Mouse (Mus musculus) lung, embryonic 16.5 days (tissue): Measurements from ENCODE around the gene Auh. TPM values are rescaled to one million over a fixed set of nuclear protein-coding genes. Genes with fewer than 3 reads are reported as not detected.
A peak's percentile ranks its signal among the peaks of the same experiment; 100 is the strongest.

Source experiments
- ATAC-seq: fragments of 200-750 bp; cut with Nextera tagmentation; 2 replicates; pipeline ENCODE4 v1.8.0; 2017; ENCODE audit warnings: low read depth, mild to moderate bottlenecking, moderate library complexity
- H3K27ac ChIP-seq: fragments of 300-500 bp; sonication (generic); 2 replicates; pipeline ENCODE4 v1.5.1; 2014; ENCODE audit warnings: mild to moderate bottlenecking, control low read depth, low read length
- H3K27me3 ChIP-seq: fragments of 300-500 bp; sonication (generic); 2 replicates; pipeline ENCODE4 v1.6.1; 2014; ENCODE audit warnings: low read depth, low read length, mixed read lengths; ENCODE audit not compliant: control insufficient read depth, insufficient read depth
- H3K36me3 ChIP-seq: fragments of 300-500 bp; sonication (generic); 2 replicates; pipeline ENCODE4 v1.6.1; 2014; ENCODE audit warnings: low read length; ENCODE audit not compliant: control insufficient read depth, insufficient read depth
- H3K4me1 ChIP-seq: fragments of 300-500 bp; sonication (generic); replicated peaks from 2 replicates; pipeline ENCODE4 v1.6.1; 2014; ENCODE audit warnings: low read length, mixed read lengths; ENCODE audit not compliant: control insufficient read depth, insufficient read depth
- H3K4me2 ChIP-seq: fragments of 300-500 bp; sonication (generic); 2 replicates; pipeline ENCODE4 v1.6.1; 2014; ENCODE audit warnings: low read depth, low read length, control low read depth
- H3K4me3 ChIP-seq: fragments of 300-500 bp; sonication (generic); 2 replicates; pipeline ENCODE4 v1.5.1; 2014; ENCODE audit warnings: mild to moderate bottlenecking, low read length, control low read depth
- H3K9ac ChIP-seq: fragments of 300-500 bp; sonication (generic); 2 replicates; pipeline ENCODE4 v1.6.1; 2014; ENCODE audit warnings: low read length, control low read depth
- H3K9me3 ChIP-seq: fragments of 300-500 bp; sonication (generic); 2 replicates; pipeline ENCODE4 v1.6.1; 2016; ENCODE audit warnings: low read length; ENCODE audit not compliant: control insufficient read depth
- WGBS: fragments of 180-500 bp; shearing (Covaris S2); extraction: QIAGEN DNeasy Blood & Tissue Kit; methylation state at CpG from one replicate; pipeline ENCODE4 v1.1.7; 2014; 5-methylcytosine and 5-hydroxymethylcytosine counted together
- polyA plus RNA-seq: library from polyadenylated mRNA; unstranded; fragments of >200 nt; fragmentation: Nextera tagmentation; extraction: Ambion mirVana; gene quantifications from 2 replicates; pipeline ENCODE4 v1.2.1, GENCODE M21; 2015

Gene Auh
- polyA plus RNA-seq, 1 experiment from 2014 or later: 44.6 TPM

DNA sequence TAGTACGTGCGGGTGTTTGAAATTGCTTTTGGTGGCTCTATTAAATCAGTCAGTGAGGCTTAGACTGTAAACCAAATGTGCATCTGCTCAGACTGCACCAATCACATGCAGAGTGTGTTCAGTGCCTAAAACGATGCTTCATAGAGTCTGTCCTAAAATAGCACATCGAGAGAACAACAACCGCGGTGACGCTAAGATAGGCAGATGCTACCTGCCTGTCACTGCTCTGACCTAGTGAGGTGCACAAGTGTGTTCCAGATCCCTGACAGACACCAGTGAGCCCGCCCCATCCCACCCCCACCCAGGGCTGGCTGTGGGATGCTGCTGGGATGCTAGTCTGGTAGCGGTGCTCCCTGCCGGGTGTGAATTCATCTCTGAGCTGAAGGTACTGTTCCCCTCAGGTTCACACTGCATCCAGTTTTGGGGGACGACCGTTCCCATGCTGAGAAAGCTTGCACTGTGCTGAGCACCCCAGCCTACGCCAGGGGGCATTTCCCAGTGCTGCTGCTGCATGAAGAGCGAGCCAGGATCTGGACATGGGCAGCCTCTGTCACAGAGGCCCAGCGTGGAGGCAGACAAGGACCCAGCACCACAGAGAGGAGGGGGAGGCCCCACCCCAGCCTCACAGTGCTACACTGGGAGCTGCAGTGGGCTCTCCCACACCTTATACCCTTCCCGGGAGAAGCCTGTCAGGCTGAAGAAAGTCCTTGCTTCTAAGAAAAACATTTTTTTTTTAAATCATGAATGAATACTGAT, 70.2 kb downstream of the Auh start:
- no peak for ATAC-seq
- H3K4me1 ChIP-seq: peaks cover 7% of the 10 kb centered on the region; the same call in 1 of the 2 replicates
- H3K4me3 ChIP-seq: no peak overlapping the region
- no peaks in the 10 kb centered on the region for H3K9me3 ChIP-seq
- no peak overlapping the region for H3K9ac ChIP-seq
- H3K27me3 ChIP-seq: no peaks in the 10 kb centered on the region
- H3K36me3 ChIP-seq: no peaks in the 10 kb centered on the region
- 71% methylated on average over 16 of the region's 16 CpGs for WGBS
- no peak overlapping the region for H3K4me2 ChIP-seq
- no peak overlapping the region for H3K27ac ChIP-seq

DNA sequence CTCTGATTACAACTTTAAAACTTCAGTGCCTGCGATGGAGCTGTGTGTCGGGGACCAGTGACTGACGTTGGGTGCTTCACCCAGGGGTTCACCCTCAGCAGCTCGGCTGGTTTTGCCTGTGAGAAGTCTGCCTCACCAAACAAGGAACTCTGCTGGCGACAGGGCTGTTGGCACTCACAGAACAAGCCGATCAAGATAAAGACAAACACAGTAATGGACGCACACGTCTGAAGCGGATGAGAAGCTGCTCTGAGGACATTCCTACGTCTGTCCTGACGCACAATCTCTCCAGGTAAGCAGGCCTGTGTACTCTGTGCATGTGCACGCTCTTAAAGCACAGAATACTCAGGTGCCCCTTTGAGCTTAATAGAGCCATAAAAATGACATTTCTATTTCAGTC, 71.1 kb downstream of the Auh start:
- Histone ChIP-seq H3K4me2 (no peak overlapping the region), H3K27me3 (no peaks in the 10 kb centered on the region), H3K4me1 (peaks cover 7% of the 10 kb centered on the region; the same call in 1 of the 2 replicates), H3K9ac (no peak overlapping the region), H3K4me3 (no peak overlapping the region), H3K27ac (no peak overlapping the region), H3K36me3 (no peaks in the 10 kb centered on the region), H3K9me3 (no peaks in the 10 kb centered on the region)
- ATAC-seq: 0 out of 2 replicates have a peak, but pooled peaks have one; percentile 26
- 47% methylated on average over 12 of the region's 12 CpGs for WGBS

DNA sequence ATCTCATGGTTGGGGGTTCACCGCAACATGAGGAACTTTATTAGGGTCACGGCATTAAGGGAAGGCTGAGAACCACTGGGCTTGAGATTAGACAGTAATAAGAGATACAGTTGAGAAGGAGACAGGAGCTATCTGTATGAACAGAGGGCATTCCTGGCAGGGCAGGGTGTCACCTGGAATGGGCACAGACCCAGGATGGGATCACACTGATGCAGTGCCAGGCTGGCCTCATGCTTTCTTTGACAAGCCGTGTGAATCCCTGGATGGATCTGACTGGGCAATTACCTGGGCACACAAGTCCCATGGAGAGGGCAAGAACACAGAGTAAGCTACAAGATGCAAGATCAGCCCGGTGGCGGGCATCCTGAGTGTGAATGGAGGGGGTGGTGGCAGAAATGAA, 71.7 kb downstream of the Auh start:
- H3K36me3 ChIP-seq: no peaks in the 10 kb centered on the region
- H3K4me3 ChIP-seq: no peak overlapping the region
- no peak overlapping the region for H3K4me2 ChIP-seq
- no peaks in the 10 kb centered on the region for H3K27me3 ChIP-seq
- H3K9me3 ChIP-seq: no peaks in the 10 kb centered on the region
- WGBS: 88% methylated on average over 5 of the region's 5 CpGs
- no peak overlapping the region for H3K9ac ChIP-seq
- no peak overlapping the region for H3K27ac ChIP-seq
- ATAC-seq: no peak
- peaks cover 7% of the 10 kb centered on the region; the same call in 1 of the 2 replicates for H3K4me1 ChIP-seq

DNA sequence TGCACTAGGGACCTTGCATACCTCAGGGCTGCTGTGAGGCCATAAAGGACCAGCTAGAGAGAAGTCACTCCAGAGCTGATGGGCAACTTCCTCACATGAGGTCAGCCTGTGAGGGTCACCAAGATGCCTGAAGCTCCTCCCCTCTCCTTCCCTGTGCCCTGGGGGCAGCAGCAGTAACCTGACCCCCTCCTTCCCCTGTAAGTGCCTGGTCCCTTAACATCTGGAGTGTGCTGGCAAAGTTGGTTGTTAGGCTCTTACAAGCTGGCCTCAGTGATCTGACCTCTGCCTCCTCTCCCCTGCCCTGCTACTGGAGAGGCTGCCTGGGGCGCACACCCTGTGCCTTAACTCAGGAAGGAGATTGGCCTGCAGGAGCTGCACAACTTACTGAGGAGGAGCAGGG, 75.9 kb downstream of the Auh start:
- Histone ChIP-seq H3K27me3 (no peaks in the 10 kb centered on the region), H3K9ac (no peak overlapping the region), H3K9me3 (no peaks in the 10 kb centered on the region), H3K27ac (no peak overlapping the region), H3K4me1 (peaks cover 6% of the 10 kb centered on the region; the same call in 1 of the 2 replicates), H3K4me2 (no peak overlapping the region), H3K36me3 (no peaks in the 10 kb centered on the region), H3K4me3 (no peak overlapping the region)
- no peak for ATAC-seq
- 67% methylated on average over 1 of the region's 1 CpGs for WGBS

DNA sequence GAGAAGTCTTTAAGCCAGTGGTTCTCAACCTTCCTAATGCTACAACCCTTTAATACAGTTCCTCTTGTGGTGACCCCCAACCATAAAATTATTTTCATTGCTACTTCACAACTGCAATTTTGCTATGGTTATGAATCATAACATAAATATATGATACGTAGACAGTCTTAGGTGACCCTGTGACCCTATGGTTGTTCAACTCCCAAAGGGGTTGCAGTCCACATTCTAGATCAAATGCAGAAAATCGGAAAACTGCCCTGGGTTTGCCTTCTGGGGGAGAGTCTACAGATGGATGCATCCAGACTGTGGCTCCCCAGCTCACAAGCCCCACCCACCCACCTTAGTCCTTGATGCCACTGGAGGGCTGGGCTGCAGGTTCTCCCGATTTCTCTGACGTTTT, 77.6 kb downstream of the Auh start:
- H3K4me3 ChIP-seq: no peak overlapping the region
- ATAC-seq: no peak
- no peaks in the 10 kb centered on the region for H3K9me3 ChIP-seq
- no peaks in the 10 kb centered on the region for H3K36me3 ChIP-seq
- H3K27me3 ChIP-seq: no peaks in the 10 kb centered on the region
- WGBS: 64% methylated on average over 4 of the region's 4 CpGs
- H3K4me2 ChIP-seq: no peak overlapping the region
- H3K4me1 ChIP-seq: no peaks in the 10 kb centered on the region
- no peak overlapping the region for H3K9ac ChIP-seq
- no peak overlapping the region for H3K27ac ChIP-seq

DNA sequence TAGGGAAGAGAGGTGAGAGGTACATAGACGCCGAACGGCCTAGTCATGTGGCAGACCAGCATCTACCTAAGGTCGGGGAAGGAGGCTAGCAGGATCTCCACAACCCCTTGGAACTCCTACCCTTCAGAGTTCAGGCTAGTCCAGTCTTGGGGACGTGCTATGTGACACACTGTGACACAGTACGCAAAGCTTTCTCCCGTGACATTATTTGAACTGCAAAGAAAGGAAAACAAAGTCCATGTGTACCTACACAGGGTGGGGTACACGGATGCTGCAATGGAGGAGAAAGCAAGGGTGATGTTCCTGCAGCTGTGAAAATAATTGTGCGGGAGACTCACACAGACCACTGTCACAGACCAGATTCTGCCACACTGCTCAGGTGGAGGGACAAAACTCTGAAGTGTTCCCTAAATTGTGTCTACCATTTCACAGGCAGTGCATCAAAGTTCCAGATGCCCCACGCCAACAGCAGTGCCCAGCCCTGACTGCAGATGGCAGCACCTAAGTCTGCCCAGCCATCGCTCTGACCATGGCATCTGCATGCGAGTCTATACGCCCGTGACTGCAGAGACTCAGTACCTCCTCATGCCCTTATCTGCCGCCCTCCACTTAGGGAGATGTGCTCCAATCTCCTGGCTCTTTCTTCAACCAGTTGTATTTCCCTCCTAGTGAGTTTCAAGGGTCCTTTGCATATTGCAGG, 79.3 kb downstream of the Auh start:
- Histone ChIP-seq H3K4me3 (no peak overlapping the region), H3K27ac (no peak overlapping the region), H3K9ac (no peak overlapping the region), H3K27me3 (no peaks in the 10 kb centered on the region), H3K4me2 (no peak overlapping the region), H3K9me3 (no peaks in the 10 kb centered on the region), H3K36me3 (0 out of 2 replicates have a peak, but pooled peaks cover 2% of the 10 kb centered on the region), H3K4me1 (no peaks in the 10 kb centered on the region)
- WGBS: 73% methylated on average over 15 of the region's 15 CpGs
- no peak for ATAC-seq

DNA sequence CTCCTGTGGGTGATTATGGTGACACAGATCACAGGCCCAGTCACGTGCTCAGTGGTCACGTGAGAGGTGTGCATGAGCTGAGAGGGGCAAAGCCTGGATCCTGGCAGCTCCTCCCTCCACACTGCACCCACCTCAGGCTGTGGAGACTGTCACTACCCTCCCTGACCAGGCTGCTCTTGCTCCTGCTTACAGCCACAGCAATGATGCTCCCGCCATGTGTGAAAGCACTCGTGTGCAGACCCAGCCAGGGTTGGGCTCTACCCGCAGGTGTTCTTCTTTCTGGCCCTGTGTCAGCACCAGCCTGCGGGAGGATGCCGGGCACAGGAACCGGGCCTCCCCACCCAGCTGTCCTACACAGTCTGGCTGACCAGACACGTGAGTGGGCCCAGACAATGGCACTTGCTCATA, 80.1 kb downstream of the Auh start:
- H3K4me2 ChIP-seq: no peak overlapping the region
- ATAC-seq: no peak
- no peaks in the 10 kb centered on the region for H3K27me3 ChIP-seq
- H3K9me3 ChIP-seq: no peaks in the 10 kb centered on the region
- no peak overlapping the region for H3K9ac ChIP-seq
- H3K36me3 ChIP-seq: 0 out of 2 replicates have a peak, but pooled peaks cover 2% of the 10 kb centered on the region
- H3K27ac ChIP-seq: no peak overlapping the region
- H3K4me1 ChIP-seq: no peaks in the 10 kb centered on the region; the same call in 1 of the 2 replicates
- H3K4me3 ChIP-seq: no peak overlapping the region
- WGBS: 83% methylated on average over 9 of the region's 9 CpGs

DNA sequence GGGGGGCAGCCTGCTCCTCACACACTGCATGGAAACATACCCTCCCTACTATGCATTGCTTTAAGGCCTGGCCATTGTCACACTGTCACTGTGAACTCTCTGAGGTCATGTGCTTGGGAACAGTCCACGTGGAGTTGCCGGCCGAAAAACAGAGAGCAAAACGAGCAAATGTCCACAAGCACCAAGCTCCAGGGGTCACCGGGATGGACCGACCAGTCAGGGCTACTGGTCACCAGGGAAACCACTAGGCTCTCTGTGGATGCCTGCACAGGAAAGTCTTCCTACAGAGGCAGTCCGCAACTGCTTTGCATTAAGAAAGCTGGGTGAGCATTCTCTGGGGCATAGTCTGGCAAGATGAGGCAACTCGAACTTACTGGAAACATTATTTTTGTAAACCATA, 82.0 kb downstream of the Auh start:
- no peak overlapping the region for H3K27ac ChIP-seq
- 71% methylated on average over 8 of the region's 8 CpGs for WGBS
- no peaks in the 10 kb centered on the region for H3K27me3 ChIP-seq
- H3K4me2 ChIP-seq: no peak overlapping the region
- no peak for ATAC-seq
- no peak overlapping the region for H3K4me3 ChIP-seq
- peaks cover 13% of the 10 kb centered on the region for H3K4me1 ChIP-seq
- H3K9ac ChIP-seq: no peak overlapping the region
- no peaks in the 10 kb centered on the region for H3K9me3 ChIP-seq
- H3K36me3 ChIP-seq: 0 out of 2 replicates have a peak, but pooled peaks cover 2% of the 10 kb centered on the region

DNA sequence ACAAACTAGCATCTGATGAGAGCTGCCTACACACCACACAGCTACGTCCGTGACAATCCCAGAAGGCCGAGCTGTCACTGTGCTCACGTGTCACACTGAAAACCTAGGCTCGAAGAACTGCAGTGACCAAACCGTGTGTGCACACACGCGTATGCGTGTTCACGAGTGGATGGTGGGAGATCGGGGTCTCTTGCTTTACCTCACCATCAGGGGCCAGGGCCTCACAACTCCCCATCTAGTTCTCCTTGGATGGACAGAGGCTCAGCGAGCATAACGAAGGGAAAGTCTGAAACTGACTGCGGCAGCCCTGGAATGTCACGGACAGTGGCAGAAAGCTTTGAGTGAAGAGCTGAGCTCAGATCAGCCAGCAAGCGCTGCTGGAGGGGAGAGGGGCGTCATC, 82.4 kb downstream of the Auh start:
- Histone ChIP-seq H3K4me2 (no peak overlapping the region), H3K36me3 (0 out of 2 replicates have a peak, but pooled peaks cover 2% of the 10 kb centered on the region), H3K4me1 (peaks cover 13% of the 10 kb centered on the region), H3K27ac (no peak overlapping the region), H3K27me3 (no peaks in the 10 kb centered on the region), H3K4me3 (no peak overlapping the region), H3K9me3 (no peaks in the 10 kb centered on the region), H3K9ac (no peak overlapping the region)
- ATAC-seq: no peak
- 83% methylated on average over 17 of the region's 17 CpGs for WGBS
